Mouse (Mus musculus): ENCODE data around the gene Plekha3. TPM values are rescaled to one million over a fixed set of nuclear protein-coding genes. Genes with fewer than 3 reads are reported as not detected.

Gene Plekha3
- total RNA-seq, 4 experiments from 2014 or later: 19.3 to 23.0 (median 20.3) TPM

DNA sequence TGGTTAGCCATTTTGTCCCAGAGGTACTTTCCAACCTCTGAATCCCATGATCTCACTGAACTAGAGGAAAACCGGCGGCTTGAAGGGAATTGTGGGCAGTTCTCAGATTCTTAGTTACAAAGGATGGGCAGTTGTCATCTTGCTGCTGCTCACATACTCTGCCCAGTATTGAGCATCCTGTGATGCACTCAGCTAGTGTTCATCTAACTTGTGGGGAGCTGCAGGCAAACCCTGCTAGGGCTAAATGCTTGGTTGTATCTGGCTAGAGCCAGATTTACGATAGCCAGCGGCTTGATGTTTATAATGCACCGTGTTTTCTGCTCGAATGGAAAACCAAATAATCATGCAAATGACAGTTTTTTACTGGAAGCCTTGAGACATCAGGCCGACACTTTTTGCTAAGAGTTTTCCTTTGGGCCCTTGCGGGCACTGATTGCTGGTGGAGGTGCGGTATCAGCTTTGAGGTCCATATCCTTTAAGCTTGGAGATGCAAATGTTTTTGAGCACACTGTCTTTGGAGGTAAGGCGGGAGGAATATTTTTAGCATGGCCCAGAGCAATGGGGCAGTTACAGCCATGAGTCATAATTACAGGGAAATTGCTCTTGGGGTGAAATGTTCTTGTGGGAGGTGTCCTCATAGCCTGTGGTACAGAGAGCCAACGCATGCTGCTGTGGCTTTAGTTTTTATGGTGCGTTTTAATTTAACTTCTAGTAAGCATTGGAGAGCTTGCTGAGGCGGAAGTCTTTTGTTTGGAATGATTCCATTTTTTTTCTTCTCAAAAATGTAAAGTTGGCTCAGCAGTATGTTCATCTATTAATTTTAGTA is 1.5 kb downstream of the Plekha3 start:
- DNase-seq (ENCODE audit: low spot score): no peak

GRCm38 (mm10) chr2:76682301-76682700 is 7.2 kb downstream of the Plekha3 start:
- DNase-seq (ENCODE audit: low spot score): no peak

GRCm38 (mm10) chr2:76686986-76687385 is 11.9 kb downstream of the Plekha3 start:
- no peak for DNase-seq (ENCODE audit: low spot score)

DNA sequence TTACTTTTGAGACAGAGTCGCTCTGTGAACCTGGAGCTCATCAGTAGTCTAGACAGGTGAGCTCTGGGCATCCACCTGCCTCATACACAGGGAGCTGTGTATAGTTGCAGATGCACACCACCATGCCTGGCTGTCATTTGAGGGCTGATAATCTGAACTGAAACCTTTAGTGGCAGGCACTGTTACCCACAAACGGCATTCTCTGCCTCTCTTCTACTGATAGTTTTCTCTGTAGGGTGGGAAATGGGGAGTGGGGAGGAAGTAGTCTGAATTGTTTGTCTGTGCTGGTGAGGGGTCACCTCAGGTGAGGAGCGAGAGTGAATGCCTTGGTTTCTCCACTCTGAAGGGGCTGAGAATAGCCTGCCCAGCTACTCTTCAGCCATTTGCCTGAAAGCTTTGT is 12.5 kb downstream of the Plekha3 start:
- no peak for DNase-seq (ENCODE audit: low spot score)

DNA sequence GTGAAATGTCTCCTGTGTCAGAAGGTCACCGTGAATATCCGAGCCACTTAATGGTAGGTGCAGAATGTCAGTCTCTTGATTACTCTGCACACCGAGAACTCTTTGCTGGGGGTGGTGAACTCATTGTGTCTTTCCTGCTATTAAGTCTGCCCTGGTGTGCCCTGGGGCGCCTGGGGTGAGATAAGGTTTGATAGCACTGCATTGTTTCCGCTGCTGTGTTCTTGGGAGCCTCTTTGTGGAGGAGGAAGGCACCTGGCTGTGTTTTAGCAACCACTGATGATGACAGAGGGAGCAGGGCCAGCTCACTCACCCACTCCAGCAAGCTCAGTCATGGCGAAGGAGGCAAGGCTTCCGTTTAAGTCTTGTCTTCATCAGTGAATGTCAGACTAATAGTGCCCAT is 13.1 kb downstream of the Plekha3 start:
- DNase-seq (ENCODE audit: low spot score): no peak

DNA sequence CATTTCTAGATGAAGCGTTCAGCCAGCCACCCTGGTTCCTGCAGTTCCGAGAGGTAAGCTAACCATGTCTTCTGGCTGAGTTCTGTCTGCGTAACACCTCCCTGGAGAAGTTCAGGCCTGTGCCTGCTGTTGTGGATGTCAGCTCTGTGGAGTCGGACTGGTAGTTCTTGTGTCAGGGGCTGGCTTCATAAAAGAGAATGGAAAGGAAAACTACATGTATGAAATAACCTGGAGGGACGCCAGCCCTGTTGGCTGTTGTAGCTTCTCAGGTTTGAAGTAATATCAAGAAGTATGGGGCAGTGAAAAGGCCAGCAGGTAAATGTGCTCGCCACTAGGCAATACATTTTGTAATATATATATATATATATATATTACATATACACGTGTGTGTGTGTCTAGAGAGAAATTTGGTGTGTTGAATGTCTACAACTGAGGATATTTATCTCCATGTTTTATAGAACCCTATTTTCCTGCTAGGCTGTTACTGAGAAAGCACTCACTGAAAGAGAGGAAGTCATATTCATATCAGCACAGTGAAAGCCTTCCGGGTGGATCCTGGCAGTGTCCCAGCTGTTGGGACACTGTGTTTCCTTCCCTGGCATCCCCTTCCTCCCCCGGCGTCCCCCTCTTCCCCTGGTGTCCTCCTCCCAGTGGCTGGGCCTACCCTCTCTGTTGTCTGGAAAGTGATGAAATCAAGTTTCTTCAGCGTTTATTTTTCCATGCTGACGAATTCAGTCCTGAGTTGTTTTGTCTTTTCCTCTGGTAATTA is 15.5 kb downstream of the Plekha3 start:
- peak; percentile 69 for DNase-seq (ENCODE audit: low spot score)

DNA sequence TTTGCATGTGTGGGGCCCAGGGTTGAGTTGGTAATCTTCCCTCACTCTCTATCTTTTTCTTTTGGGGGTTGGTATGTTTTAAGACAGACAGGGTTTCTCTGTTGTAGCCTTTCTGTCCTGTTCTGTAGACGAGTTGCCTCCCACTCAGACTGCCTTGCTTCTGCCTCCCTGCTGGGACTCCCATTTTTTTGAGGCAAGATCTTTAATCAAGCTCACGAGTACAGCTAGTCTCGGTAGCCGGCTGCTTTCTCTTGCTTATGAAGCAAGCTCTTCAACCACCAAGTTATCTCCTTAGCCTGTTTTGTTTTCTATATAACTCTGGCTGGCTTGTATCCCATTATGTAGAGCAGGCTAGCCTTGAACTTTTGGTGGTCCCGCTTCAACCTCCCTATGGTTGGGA is 18.7 kb downstream of the Plekha3 start:
- DNase-seq (ENCODE audit: low spot score): no peak

- peak; percentile 31 for DNase-seq (ENCODE audit: low spot score)
Measured at GRCm38 (mm10) chr2:76695290-76695689, 20.2 kb downstream of the Plekha3 start.

- DNase-seq (ENCODE audit: low spot score): no peak
Measured at GRCm38 (mm10) chr2:76702188-76702587, 27.1 kb downstream of the Plekha3 start.

DNA sequence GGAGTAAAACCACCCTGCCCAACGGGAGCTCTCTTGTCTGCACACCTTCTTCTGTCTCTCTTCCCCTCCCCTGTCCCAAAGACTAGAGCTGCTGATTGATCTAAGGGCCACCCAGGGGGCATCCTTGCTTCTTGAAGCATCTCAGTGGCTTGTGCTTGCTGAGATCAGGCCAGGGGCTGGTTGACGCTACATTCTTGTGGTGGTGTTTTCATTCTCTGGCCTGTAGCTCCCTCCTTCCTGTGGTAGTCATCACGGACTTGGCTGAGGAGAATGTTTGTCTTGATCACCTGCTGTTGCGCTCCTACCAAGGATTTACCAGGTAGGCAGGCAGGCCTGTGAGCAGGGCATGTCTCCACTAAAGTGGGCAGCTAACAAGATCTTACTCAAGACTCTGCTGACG is 27.7 kb downstream of the Plekha3 start:
- DNase-seq (ENCODE audit: low spot score): no peak

DNA sequence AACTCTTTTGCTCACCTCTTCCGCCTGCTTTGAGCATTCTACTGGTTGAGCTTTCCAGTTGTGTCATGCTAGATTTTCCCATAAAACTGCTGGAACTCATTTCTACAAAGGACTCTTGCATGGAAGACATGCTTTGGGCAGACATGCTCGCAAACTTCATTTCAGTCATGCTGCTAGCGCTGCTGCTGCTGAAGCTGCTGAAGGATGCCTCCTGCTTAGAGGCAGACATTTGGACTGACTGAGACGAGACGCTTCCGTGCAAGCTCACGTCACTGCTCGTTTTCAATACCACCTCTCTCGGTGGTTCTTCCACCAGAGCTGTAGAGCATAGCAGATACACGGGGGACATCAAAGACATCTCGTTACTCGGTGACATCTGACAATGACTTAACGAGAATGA is 30.6 kb downstream of the Plekha3 start:
- no peak for DNase-seq (ENCODE audit: low spot score)

GRCm38 (mm10) chr2:76708512-76708911 is 33.4 kb downstream of the Plekha3 start:
- no peak for DNase-seq (ENCODE audit: low spot score)

GRCm38 (mm10) chr2:76714984-76715383 is 39.9 kb downstream of the Plekha3 start:
- DNase-seq (ENCODE audit: low spot score): no peak

DNA sequence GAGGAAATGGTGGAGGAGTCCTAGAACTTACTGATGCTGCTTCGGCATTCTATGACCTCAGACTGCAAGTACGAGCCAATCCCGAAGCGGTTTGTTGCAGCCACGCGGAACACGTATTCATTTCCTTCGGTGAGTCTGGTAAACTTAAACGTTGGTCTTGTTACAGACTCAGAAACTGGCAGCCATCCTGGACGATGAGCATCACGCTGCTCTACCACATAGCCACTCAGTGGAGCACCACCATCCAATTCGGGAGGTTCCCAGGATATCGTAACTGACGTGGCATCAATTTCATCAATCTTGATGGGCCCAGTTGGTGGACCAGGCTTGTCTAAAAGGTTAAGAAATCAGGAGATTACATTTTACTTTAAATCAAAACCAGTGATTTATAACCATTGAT is 44.6 kb downstream of the Plekha3 start:
- no peak for DNase-seq (ENCODE audit: low spot score)

Other genes with a start within 250 kb of the Plekha3 start
- 10 to 100 TPM; 10.6 to 14.2 (median 12.1) TPM for gene Prkra, start 27.3 kb upstream of the Plekha3 start, total RNA-seq (2022)
- gene Pjvk, start 26.8 kb upstream of the Plekha3 start, total RNA-seq (2022): not detected
- 10 to 100 TPM; 18.9 to 28.5 (median 23.6) TPM for gene Fkbp7, start 2.2 kb upstream of the Plekha3 start, total RNA-seq (2022)

All from heart, adult 8-10 months (tissue).